Comparison of ENCODE assay signal across 8 mouse cellular contexts in the genomic region with DNA sequence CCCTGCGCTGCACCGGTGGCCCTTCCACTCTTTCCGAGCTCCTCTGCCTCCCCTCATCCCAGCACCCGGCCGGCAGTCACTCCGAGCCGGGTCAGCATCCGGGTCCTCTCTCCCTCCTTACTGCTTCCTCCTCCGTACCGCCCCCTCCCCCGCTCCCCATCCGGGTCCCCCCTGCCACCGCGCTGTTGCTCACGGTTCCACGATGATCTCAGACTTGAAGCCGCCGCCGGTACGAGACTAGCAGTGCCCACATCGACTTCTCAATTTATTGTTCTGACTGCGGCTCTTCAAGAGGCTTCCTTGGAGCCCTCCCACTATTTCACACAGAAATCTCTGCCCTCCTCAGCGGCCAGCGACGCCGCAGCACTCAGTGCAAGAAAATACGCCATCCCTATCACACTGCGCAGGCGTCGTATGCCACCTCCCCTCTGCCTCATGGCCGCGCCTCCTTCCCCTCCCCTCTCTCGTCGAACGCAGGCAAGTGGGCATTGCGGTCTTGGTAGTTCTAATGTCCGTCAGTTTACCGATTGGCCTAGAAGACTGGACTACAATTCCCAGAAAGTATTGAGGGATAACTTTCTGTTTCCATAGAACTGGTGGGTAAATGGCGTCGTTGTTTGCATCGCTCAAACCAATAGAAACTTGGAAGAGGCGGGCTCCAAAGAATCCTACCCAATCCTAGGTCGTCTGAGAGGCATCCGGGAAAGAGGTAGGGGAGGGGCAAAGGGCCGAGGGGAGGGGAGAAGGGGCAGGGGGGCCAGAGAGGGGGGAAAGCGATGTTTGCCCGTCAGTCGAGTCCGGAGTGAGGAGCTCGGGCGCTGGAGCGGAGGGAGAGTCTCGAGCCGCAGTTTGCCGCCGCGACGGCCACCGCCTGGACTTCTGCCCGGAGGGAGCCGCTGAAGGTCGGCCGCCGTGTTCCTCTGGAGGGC. TPM values are rescaled to one million over a fixed set of nuclear protein-coding genes. Genes with fewer than 3 reads are reported as not detected.
DNase-seq lines count a peak whose midpoint lies in the region; ATAC-seq lines count a peak whose summit lies in the region.

TSS of gene Arid4b (plus strand) at position 220 of the 929 bp plus-strand sequence.
TSS of gene Ggps1 (minus strand) at position 476 of the 929 bp plus-strand sequence.

- peak within 1 kb of the TSS; percentile 99 for H3K9ac ChIP-seq in hindbrain, embryonic 12.5 days

- peaks cover 29% of the 10 kb centered on the region for H3K4me1 ChIP-seq in hindbrain, embryonic 12.5 days

- peak within 1 kb of the TSS; percentile 78 for H3K4me2 ChIP-seq in hindbrain, embryonic 12.5 days (replicated peaks)

- peak; percentile 98 for ATAC-seq in hindbrain, embryonic 12.5 days (ENCODE audit: low FRiP score)

- DNase-seq in NIH3T3 (ENCODE audit: low read depth): peak; percentile 97
- DNase-seq in cerebellum, postnatal 10 days: peak; percentile 97
- peak; percentile 95 to 98 for DNase-seq in frontal cortex, postnatal 10 days (ENCODE audit: low spot score in 2 of 2)
- DNase-seq in layer of hippocampus, postnatal 14 days (ENCODE audit: low spot score in 2 of 2): peak; percentile 95 to 98
- DNase-seq in lung, postnatal 14 days: peak; percentile 95
- DNase-seq in retina, adult 2 months (ENCODE audit: low read depth, low spot score): peak; percentile 98
- DNase-seq in thymus, postnatal 36 days: peak; percentile 92 to 97

- WGBS in hindbrain, embryonic 12.5 days: under 1% methylated on average over 59 of the region's 64 CpGs

- peak within 1 kb of the TSS; percentile 97 for H3K27ac ChIP-seq in hindbrain, embryonic 12.5 days

- peak within 1 kb of the TSS; percentile 100 for H3K4me3 ChIP-seq in hindbrain, embryonic 12.5 days

- peaks cover 12% of the 10 kb centered on the region; the same call in 1 of the 2 replicates for H3K36me3 ChIP-seq in hindbrain, embryonic 12.5 days

- H3K27me3 ChIP-seq in hindbrain, embryonic 12.5 days: no peaks in the 10 kb centered on the region

- H3K9me3 ChIP-seq in hindbrain, embryonic 12.5 days (replicated peaks): no peaks in the 10 kb centered on the region

RNA-seq across cellular contexts. Expression of gene Arid4b, which starts in this region (rescaled TPM):
- polyA plus RNA-seq in hindbrain, embryonic 12.5 days (2016; fragmentation: Nextera tagmentation; extraction: Ambion mirVana): 93.0 and 97.9 TPM in 2 replicates
- total RNA-seq in layer of hippocampus, postnatal 14 days (2021): 10 to 100 TPM; 45.7 to 46.0 TPM

RNA-seq across cellular contexts. Expression of gene Ggps1, which starts in this region (rescaled TPM):
- 68.1 and 76.6 TPM in 2 replicates for polyA plus RNA-seq in hindbrain, embryonic 12.5 days (2016; fragmentation: Nextera tagmentation; extraction: Ambion mirVana)
- 10 to 100 TPM; 48.1 to 53.5 TPM for total RNA-seq in layer of hippocampus, postnatal 14 days (2021)

Comparison
In these comparisons a context has a peak if more than half of its experiments do, and no peak if none do; other contexts are left out.
1. Peak in every context shown above with its lines: DNase-seq, ATAC-seq, H3K4me3 ChIP-seq and H3K27ac ChIP-seq.